Mouse (Mus musculus) heart, embryonic 16.5 days (tissue): Measurements from ENCODE around the gene Hivep3. TPM values are rescaled to one million over a fixed set of nuclear protein-coding genes. Genes with fewer than 3 reads are reported as not detected.
A peak's percentile ranks its signal among the peaks of the same experiment; 100 is the strongest.

ENCODE experiments used
- ATAC-seq: fragments of 200-750 bp; cut with Nextera tagmentation; replicated peaks from 2 replicates; pipeline ENCODE4 v1.8.0; 2017; ENCODE audit warnings: moderate number of reproducible peaks; ENCODE audit not compliant: insufficient read depth, low FRiP score; ENCODE audit errors: extremely low read depth
- H3K27ac ChIP-seq: fragments of 300-500 bp; sonication (generic); 2 replicates; pipeline ENCODE4 v1.5.1; 2014; ENCODE audit warnings: mild to moderate bottlenecking, low read length, control low read depth, moderate library complexity
- H3K27me3 ChIP-seq: fragments of 300-500 bp; sonication (generic); 2 replicates; pipeline ENCODE4 v1.6.1; 2014; ENCODE audit warnings: low read length, mixed read lengths; ENCODE audit not compliant: control insufficient read depth, insufficient read depth
- H3K36me3 ChIP-seq: fragments of 300-500 bp; sonication (generic); 2 replicates; pipeline ENCODE4 v1.6.1; 2014; ENCODE audit not compliant: control insufficient read depth, insufficient read depth
- H3K4me1 ChIP-seq: fragments of 300-500 bp; sonication (generic); 2 replicates; pipeline ENCODE4 v1.6.1; 2014; ENCODE audit warnings: low read length, mixed read lengths; ENCODE audit not compliant: control insufficient read depth, insufficient read depth
- H3K4me2 ChIP-seq: fragments of 300-500 bp; sonication (generic); 2 replicates; pipeline ENCODE4 v1.6.1; 2014; ENCODE audit warnings: low read depth, mild to moderate bottlenecking, control low read depth, low read length
- H3K4me3 ChIP-seq: fragments of 300-500 bp; sonication (generic); 2 replicates; pipeline ENCODE4 v1.5.1; 2014; ENCODE audit warnings: mild to moderate bottlenecking, control low read depth, low read length
- H3K9ac ChIP-seq: fragments of 300-500 bp; sonication (generic); 2 replicates; pipeline ENCODE4 v1.6.1; 2014; ENCODE audit warnings: low read length, control low read depth
- H3K9me3 ChIP-seq: fragments of 300-500 bp; sonication (generic); replicated peaks from 2 replicates; pipeline ENCODE4 v1.6.1; 2016; ENCODE audit warnings: low read length; ENCODE audit not compliant: control insufficient read depth
- WGBS: fragments of 180-500 bp; shearing (Covaris S2); extraction: QIAGEN DNeasy Blood & Tissue Kit; methylation state at CpG from one replicate; pipeline ENCODE4 v1.1.7; 2014; 5-methylcytosine and 5-hydroxymethylcytosine counted together
- polyA plus RNA-seq: library from polyadenylated mRNA; unstranded; fragments of >200 nt; fragmentation: Nextera tagmentation; extraction: Ambion mirVana; gene quantifications from 2 replicates; pipeline ENCODE4 v1.2.1, GENCODE M21; 2015

Hivep3 gene
- polyA plus RNA-seq, 1 experiment from 2014 or later, result 9.4 TPM

- H3K9me3 ChIP-seq, result no peaks in the 10 kb centered on the region
- no peak for ATAC-seq
These were observed 416.8 kb downstream of the Hivep3 start for GRCm38 (mm10) chr4:120150345-120150920.

GRCm38 (mm10) chr4:120151906-120152305 is 418.3 kb downstream of the Hivep3 start:
- H3K4me1 ChIP-seq, result peaks cover 11% of the 10 kb centered on the region
- H3K9me3 ChIP-seq, result no peaks in the 10 kb centered on the region
- H3K27ac ChIP-seq, result no peak overlapping the region
- 82% methylated on average over 6 of the region's 6 CpGs for WGBS
- ATAC-seq, result no peak
- no peak overlapping the region for H3K9ac ChIP-seq
- no peak overlapping the region for H3K4me2 ChIP-seq
- no peaks in the 10 kb centered on the region for H3K27me3 ChIP-seq
- H3K4me3 ChIP-seq, result no peak overlapping the region
- H3K36me3 ChIP-seq, result no peaks in the 10 kb centered on the region

More at GRCm38 (mm10) chr4:120150345-120150920, 416.8 kb downstream of the Hivep3 start:
- Histone ChIP-seq H3K4me2 (no peak overlapping the region), H3K4me3 (no peak overlapping the region), H3K36me3 (no peaks in the 10 kb centered on the region), H3K27me3 (no peaks in the 10 kb centered on the region), H3K4me1 (peaks cover 16% of the 10 kb centered on the region), H3K27ac (no peak overlapping the region), H3K9ac (no peak overlapping the region)
- WGBS, result 59% methylated on average over 6 of the region's 6 CpGs

GRCm38 (mm10) chr4:120152648-120153047 is 419.1 kb downstream of the Hivep3 start:
- Histone ChIP-seq H3K36me3 (no peaks in the 10 kb centered on the region), H3K9me3 (no peaks in the 10 kb centered on the region), H3K4me3 (no peak overlapping the region), H3K27me3 (no peaks in the 10 kb centered on the region), H3K4me2 (no peak overlapping the region), H3K4me1 (peaks cover 11% of the 10 kb centered on the region), H3K27ac (no peak overlapping the region), H3K9ac (no peak overlapping the region)
- ATAC-seq, result no peak
- 55% methylated on average over 4 of the region's 4 CpGs for WGBS

- no peak overlapping the region for H3K9ac ChIP-seq
- 75% methylated on average over 3 of the region's 3 CpGs for WGBS
- H3K36me3 ChIP-seq, result no peaks in the 10 kb centered on the region
- H3K27ac ChIP-seq, result no peak overlapping the region
- no peak for ATAC-seq
- H3K4me1 ChIP-seq, result peaks cover 12% of the 10 kb centered on the region
- no peaks in the 10 kb centered on the region for H3K27me3 ChIP-seq
- H3K9me3 ChIP-seq, result no peaks in the 10 kb centered on the region
- no peak overlapping the region for H3K4me2 ChIP-seq
- H3K4me3 ChIP-seq, result no peak overlapping the region
These were observed 420.2 kb downstream of the Hivep3 start for GRCm38 (mm10) chr4:120153736-120154135.

GRCm38 (mm10) chr4:120158714-120159310 is 425.2 kb downstream of the Hivep3 start:
- 0 out of 2 replicates have a peak, but pooled peaks have one; percentile 24 for ATAC-seq
- WGBS, result 32% methylated on average over 5 of the region's 5 CpGs
- Histone ChIP-seq H3K27ac (no peak overlapping the region), H3K36me3 (no peaks in the 10 kb centered on the region), H3K9ac (peak overlapping the region; percentile 21), H3K4me1 (peaks cover 29% of the 10 kb centered on the region), H3K4me2 (no peak overlapping the region), H3K27me3 (no peaks in the 10 kb centered on the region), H3K9me3 (no peaks in the 10 kb centered on the region), H3K4me3 (no peak overlapping the region)

- no peaks in the 10 kb centered on the region for H3K36me3 ChIP-seq
- WGBS, result 34% methylated on average over 29 of the region's 29 CpGs
- H3K27me3 ChIP-seq, result no peaks in the 10 kb centered on the region
- H3K4me2 ChIP-seq, result peak within 1 kb of the TSS; percentile 53
- no peak within 1 kb of the TSS; the same call in 1 of the 2 replicates for H3K4me3 ChIP-seq
- H3K9ac ChIP-seq, result peak within 1 kb of the TSS; percentile 43
- H3K4me1 ChIP-seq, result peaks cover 29% of the 10 kb centered on the region
- H3K9me3 ChIP-seq, result no peaks in the 10 kb centered on the region
- 0 out of 2 replicates have a peak within 1 kb of the TSS, but pooled peaks have one; percentile 36 for H3K27ac ChIP-seq
- ATAC-seq, result peak; percentile 85
These were observed 427.8 kb downstream of the Hivep3 start, which contains the start of gene Edn2 for GRCm38 (mm10) chr4:120161166-120161949. Gene Edn2, plus strand, starts transcription at chr4:120161206.

GRCm38 (mm10) chr4:120162586-120162985 is 429.0 kb downstream of the Hivep3 start:
- Histone ChIP-seq H3K4me1 (peaks cover 29% of the 10 kb centered on the region), H3K4me2 (no peak overlapping the region), H3K9me3 (no peaks in the 10 kb centered on the region), H3K27me3 (no peaks in the 10 kb centered on the region), H3K4me3 (no peak overlapping the region), H3K27ac (no peak overlapping the region), H3K36me3 (no peaks in the 10 kb centered on the region), H3K9ac (no peak overlapping the region)
- WGBS, result 77% methylated on average over 8 of the region's 8 CpGs
- no peak for ATAC-seq

GRCm38 (mm10) chr4:120163242-120163641 is 429.7 kb downstream of the Hivep3 start:
- Histone ChIP-seq H3K4me3 (no peak overlapping the region), H3K27me3 (no peaks in the 10 kb centered on the region), H3K9ac (no peak overlapping the region), H3K4me2 (no peak overlapping the region), H3K36me3 (no peaks in the 10 kb centered on the region), H3K27ac (no peak overlapping the region), H3K9me3 (no peaks in the 10 kb centered on the region), H3K4me1 (peaks cover 28% of the 10 kb centered on the region)
- ATAC-seq, result peak; percentile 12; the same call in 1 of the 2 replicates
- WGBS, result 13% methylated on average over 11 of the region's 11 CpGs

- no peak overlapping the region for H3K27ac ChIP-seq
- no peak for ATAC-seq
- H3K4me3 ChIP-seq, result no peak overlapping the region
- peaks cover 32% of the 10 kb centered on the region for H3K4me1 ChIP-seq
- H3K9ac ChIP-seq, result no peak overlapping the region
- no peaks in the 10 kb centered on the region for H3K36me3 ChIP-seq
- no peak overlapping the region for H3K4me2 ChIP-seq
- WGBS, result 84% methylated on average over 5 of the region's 5 CpGs
- H3K27me3 ChIP-seq, result no peaks in the 10 kb centered on the region
- H3K9me3 ChIP-seq, result no peaks in the 10 kb centered on the region
These were observed 430.7 kb downstream of the Hivep3 start for GRCm38 (mm10) chr4:120164316-120164715.
